Mouse (Mus musculus): ENCODE measurements around the gene Il19. TPM values are rescaled to one million over a fixed set of nuclear protein-coding genes. Genes with fewer than 3 reads are reported as not detected.

Il19 gene
- not detected in 2 replicates for polyA plus RNA-seq (2014; fragmentation: Nextera tagmentation; extraction: Ambion mirVana)

DNA sequence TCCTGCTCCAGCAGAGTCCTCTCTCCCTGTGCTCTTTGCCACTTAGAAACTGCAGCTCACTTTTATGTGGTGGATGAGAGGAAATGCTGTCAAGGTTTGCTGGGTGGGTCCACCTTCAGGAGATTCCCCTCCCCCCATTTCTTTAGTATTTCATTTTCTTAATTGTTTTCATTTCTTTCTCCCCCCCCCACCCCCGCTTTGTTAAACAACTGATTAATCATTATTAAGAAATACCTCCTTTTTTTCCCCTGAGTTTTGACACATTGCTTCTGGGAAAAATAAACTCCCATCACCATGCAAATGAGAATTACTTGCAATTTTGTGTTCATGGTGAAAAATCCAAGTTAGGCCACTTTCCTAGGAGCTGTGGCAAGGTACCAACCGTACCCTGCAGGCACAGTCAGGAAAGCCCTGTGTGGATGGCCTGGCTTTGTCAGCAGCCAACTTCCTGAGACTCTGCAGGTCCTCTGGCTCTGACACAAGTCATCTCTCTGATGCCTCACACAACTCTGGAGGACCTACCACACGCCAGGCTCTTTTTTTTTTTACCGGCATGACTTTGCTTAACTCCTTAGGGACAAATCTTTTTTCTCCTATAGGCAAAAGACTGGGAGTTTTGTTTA, at the start of gene Il19:
Gene Il19, minus strand, starts transcription at position 51 of the 623 bp plus-strand sequence.
- Histone ChIP-seq H3K4me3 (ENCODE audit: low read depth, low read length) (no peak within 1 kb of the TSS), H3K4me2 (no peak within 1 kb of the TSS), H3K9ac (ENCODE audit: low read depth, low read length) (no peak within 1 kb of the TSS), H3K27ac (ENCODE audit: low read depth, low read length) (no peak within 1 kb of the TSS), H3K27me3 (ENCODE audit: control insufficient read depth, insufficient read depth, low read length) (no peaks in the 10 kb centered on the region), H3K36me3 (ENCODE audit: control insufficient read depth, insufficient read depth, low read length) (no peaks in the 10 kb centered on the region), H3K4me1 (ENCODE audit: control insufficient read depth, insufficient read depth, low read length) (no peaks in the 10 kb centered on the region), H3K9me3 (replicated peaks; ENCODE audit: control insufficient read depth, low read length) (no peaks in the 10 kb centered on the region)
- ATAC-seq (replicated peaks; ENCODE audit: insufficient number of reproducible peaks, low FRiP score, low TSS enrichment) = no peak
- 38% methylated on average over 4 of the region's 4 CpGs for WGBS (ENCODE audit: insufficient replicate concordance)

DNA sequence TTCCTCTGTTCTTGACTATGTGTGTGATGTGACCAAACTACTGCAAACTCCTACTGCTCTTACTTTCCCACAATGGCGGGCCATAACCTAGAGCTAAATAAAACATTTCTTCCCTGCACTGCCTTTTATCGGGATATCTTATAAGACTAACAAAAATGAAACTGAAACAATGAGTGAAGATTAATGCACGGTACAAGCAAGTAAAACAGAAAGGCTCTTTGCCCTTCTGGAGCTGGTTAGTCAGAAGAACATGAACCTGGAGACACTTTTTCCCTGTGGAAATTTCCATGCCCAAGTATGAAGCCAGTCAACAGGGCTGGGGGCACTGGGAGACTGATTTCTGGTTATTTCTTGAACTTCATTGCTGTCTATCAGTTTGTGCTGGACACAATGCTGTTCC, 49.4 kb upstream of the Il19 start:
- no peak overlapping the region for H3K27ac ChIP-seq (ENCODE audit: low read depth, low read length)
- no peak overlapping the region for H3K4me2 ChIP-seq
- no peak overlapping the region for H3K9ac ChIP-seq (ENCODE audit: low read depth, low read length)
- no peaks in the 10 kb centered on the region for H3K9me3 ChIP-seq (replicated peaks; ENCODE audit: control insufficient read depth, low read length)
- H3K27me3 ChIP-seq (ENCODE audit: control insufficient read depth, insufficient read depth, low read length) = no peaks in the 10 kb centered on the region
- H3K36me3 ChIP-seq (ENCODE audit: control insufficient read depth, insufficient read depth, low read length) = no peaks in the 10 kb centered on the region
- no peak overlapping the region for H3K4me3 ChIP-seq (ENCODE audit: low read depth, low read length)
- WGBS (ENCODE audit: insufficient replicate concordance) = 76% methylated on average over 3 of the region's 3 CpGs
- ATAC-seq (replicated peaks; ENCODE audit: insufficient number of reproducible peaks, low FRiP score, low TSS enrichment) = no peak
- H3K4me1 ChIP-seq (ENCODE audit: control insufficient read depth, insufficient read depth, low read length) = no peaks in the 10 kb centered on the region

DNA sequence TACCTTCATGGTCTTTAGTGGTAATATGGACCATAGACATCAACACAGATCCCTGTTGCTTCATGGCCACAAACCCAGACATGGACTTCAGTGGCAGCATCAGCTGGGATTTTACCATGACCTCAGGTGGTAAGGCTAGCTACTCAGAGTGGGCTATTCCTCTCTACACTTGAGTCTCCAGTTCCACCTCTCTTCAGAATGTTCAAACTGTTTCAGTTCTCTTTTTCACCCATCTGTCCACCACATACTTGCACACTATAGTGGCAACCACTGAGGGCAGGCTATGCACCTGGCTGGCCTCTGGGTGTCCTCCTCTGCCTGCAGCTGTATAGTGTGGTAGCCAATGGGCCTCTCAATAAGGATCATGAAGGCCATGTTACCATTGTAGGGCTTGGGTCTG, 47.5 kb upstream of the Il19 start:
- no peak overlapping the region for H3K4me2 ChIP-seq
- no peak overlapping the region for H3K27ac ChIP-seq (ENCODE audit: low read depth, low read length)
- no peaks in the 10 kb centered on the region for H3K4me1 ChIP-seq (ENCODE audit: control insufficient read depth, insufficient read depth, low read length)
- no peak overlapping the region for H3K4me3 ChIP-seq (ENCODE audit: low read depth, low read length)
- no peak overlapping the region for H3K9ac ChIP-seq (ENCODE audit: low read depth, low read length)
- no peaks in the 10 kb centered on the region for H3K27me3 ChIP-seq (ENCODE audit: control insufficient read depth, insufficient read depth, low read length)
- ATAC-seq (replicated peaks; ENCODE audit: insufficient number of reproducible peaks, low FRiP score, low TSS enrichment) = no peak
- no peaks in the 10 kb centered on the region for H3K9me3 ChIP-seq (replicated peaks; ENCODE audit: control insufficient read depth, low read length)
- H3K36me3 ChIP-seq (ENCODE audit: control insufficient read depth, insufficient read depth, low read length) = no peaks in the 10 kb centered on the region

DNA sequence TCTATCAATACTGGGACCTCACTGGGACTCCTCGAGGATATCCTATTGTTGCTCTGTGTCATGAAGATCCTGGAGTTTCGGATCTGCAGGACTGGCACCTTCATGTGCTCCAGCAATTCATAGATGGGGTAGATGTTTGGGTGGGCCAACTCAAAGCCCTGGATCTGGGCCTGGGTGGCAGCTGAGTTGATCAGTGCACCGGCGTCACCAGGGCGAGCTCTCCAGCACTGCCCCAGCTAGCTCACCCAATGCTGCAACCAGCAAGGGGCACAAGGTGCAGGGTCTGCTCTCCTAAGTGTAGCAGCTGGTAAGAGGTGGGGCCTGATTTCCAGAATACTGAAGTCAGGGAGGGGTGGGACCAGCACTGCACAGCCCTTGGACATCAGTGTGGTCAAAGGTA, 47.1 kb upstream of the Il19 start:
- no peaks in the 10 kb centered on the region for H3K36me3 ChIP-seq (ENCODE audit: control insufficient read depth, insufficient read depth, low read length)
- H3K4me2 ChIP-seq = no peak overlapping the region
- H3K9me3 ChIP-seq (replicated peaks; ENCODE audit: control insufficient read depth, low read length) = no peaks in the 10 kb centered on the region
- H3K4me3 ChIP-seq (ENCODE audit: low read depth, low read length) = no peak overlapping the region
- H3K4me1 ChIP-seq (ENCODE audit: control insufficient read depth, insufficient read depth, low read length) = no peaks in the 10 kb centered on the region
- H3K27me3 ChIP-seq (ENCODE audit: control insufficient read depth, insufficient read depth, low read length) = no peaks in the 10 kb centered on the region
- H3K27ac ChIP-seq (ENCODE audit: low read depth, low read length) = no peak overlapping the region
- ATAC-seq (replicated peaks; ENCODE audit: insufficient number of reproducible peaks, low FRiP score, low TSS enrichment) = no peak
- WGBS (ENCODE audit: insufficient replicate concordance) = 73% methylated on average over 5 of the region's 5 CpGs
- H3K9ac ChIP-seq (ENCODE audit: low read depth, low read length) = no peak overlapping the region

DNA sequence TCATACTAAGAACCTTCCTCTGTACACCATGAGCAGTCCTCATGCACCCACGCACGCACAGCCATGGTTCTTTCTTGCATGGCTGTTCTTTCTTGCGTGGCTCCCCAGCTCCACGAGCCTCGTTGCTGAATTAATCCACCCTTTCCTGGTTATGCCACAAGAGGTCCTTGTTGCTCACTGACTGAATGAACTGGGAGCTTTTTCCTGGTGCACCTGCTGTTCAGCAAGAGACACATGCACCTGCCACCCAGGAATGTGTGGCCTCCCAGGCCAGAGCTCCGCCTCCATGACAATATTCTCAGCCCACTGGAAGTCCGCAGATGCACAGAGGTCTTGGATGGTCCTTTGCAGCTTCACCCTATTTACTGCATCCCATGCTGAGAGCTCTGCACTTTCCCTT, 44.5 kb upstream of the Il19 start:
- no peaks in the 10 kb centered on the region for H3K27me3 ChIP-seq (ENCODE audit: control insufficient read depth, insufficient read depth, low read length)
- no peak overlapping the region for H3K4me3 ChIP-seq (ENCODE audit: low read depth, low read length)
- ATAC-seq (replicated peaks; ENCODE audit: insufficient number of reproducible peaks, low FRiP score, low TSS enrichment) = no peak
- WGBS (ENCODE audit: insufficient replicate concordance) = 59% methylated on average over 7 of the region's 7 CpGs
- H3K9me3 ChIP-seq (replicated peaks; ENCODE audit: control insufficient read depth, low read length) = no peaks in the 10 kb centered on the region
- no peaks in the 10 kb centered on the region for H3K36me3 ChIP-seq (ENCODE audit: control insufficient read depth, insufficient read depth, low read length)
- H3K4me2 ChIP-seq = no peak overlapping the region
- no peaks in the 10 kb centered on the region for H3K4me1 ChIP-seq (ENCODE audit: control insufficient read depth, insufficient read depth, low read length)
- H3K9ac ChIP-seq (ENCODE audit: low read depth, low read length) = no peak overlapping the region
- H3K27ac ChIP-seq (ENCODE audit: low read depth, low read length) = no peak overlapping the region

DNA sequence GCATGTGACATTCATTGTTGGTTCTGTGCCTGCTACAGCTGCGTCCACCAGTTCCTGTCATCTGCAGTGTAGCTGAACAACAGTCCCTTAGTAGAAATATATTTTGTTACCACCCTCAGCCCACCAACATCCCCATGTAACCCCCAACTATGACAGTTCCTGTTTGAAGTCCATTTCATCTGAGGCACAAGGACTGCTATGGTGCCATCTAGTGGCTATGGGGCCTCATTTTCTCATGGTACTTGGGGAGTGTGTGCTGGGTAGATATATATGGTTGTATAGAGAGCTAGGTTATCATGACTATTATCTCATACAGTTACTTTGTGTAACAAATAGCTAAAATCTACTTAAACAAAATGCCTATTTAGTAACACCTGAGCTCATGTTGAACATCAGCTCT, 39.5 kb upstream of the Il19 start:
- Histone ChIP-seq H3K27me3 (ENCODE audit: control insufficient read depth, insufficient read depth, low read length) (no peaks in the 10 kb centered on the region), H3K4me1 (ENCODE audit: control insufficient read depth, insufficient read depth, low read length) (no peaks in the 10 kb centered on the region), H3K36me3 (ENCODE audit: control insufficient read depth, insufficient read depth, low read length) (no peaks in the 10 kb centered on the region), H3K9ac (ENCODE audit: low read depth, low read length) (no peak overlapping the region), H3K4me3 (ENCODE audit: low read depth, low read length) (no peak overlapping the region), H3K27ac (ENCODE audit: low read depth, low read length) (no peak overlapping the region), H3K4me2 (no peak overlapping the region), H3K9me3 (replicated peaks; ENCODE audit: control insufficient read depth, low read length) (no peaks in the 10 kb centered on the region)
- no peak for ATAC-seq (replicated peaks; ENCODE audit: insufficient number of reproducible peaks, low FRiP score, low TSS enrichment)
- WGBS (ENCODE audit: insufficient replicate concordance) = 57% methylated on average over 1 of the region's 1 CpGs

DNA sequence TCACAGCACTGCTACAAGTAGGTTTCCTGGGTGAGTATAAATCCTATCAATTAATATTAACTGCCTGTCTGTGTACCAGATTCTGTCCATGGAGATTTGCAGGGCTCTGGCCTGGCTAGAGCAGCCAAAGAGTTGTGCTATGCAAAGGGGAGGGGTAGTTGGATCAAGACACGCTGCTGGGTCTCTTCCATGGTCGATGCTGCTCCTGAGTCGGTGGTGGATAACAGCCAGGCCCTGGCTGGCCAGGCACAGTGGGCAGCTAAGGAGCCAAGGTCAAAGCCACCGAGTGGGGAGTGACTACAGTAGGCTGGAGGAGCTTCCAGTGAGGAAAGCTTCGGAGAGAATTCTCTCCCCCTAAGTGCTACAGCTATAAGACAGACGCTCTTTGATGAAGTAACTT, 24.0 kb upstream of the Il19 start:
- WGBS (ENCODE audit: insufficient replicate concordance) = 74% methylated on average over 6 of the region's 6 CpGs
- H3K27me3 ChIP-seq (ENCODE audit: control insufficient read depth, insufficient read depth, low read length) = no peaks in the 10 kb centered on the region
- no peak overlapping the region for H3K27ac ChIP-seq (ENCODE audit: low read depth, low read length)
- H3K4me1 ChIP-seq (ENCODE audit: control insufficient read depth, insufficient read depth, low read length) = no peaks in the 10 kb centered on the region
- no peak overlapping the region for H3K4me2 ChIP-seq
- no peak for ATAC-seq (replicated peaks; ENCODE audit: insufficient number of reproducible peaks, low FRiP score, low TSS enrichment)
- no peak overlapping the region for H3K4me3 ChIP-seq (ENCODE audit: low read depth, low read length)
- no peaks in the 10 kb centered on the region for H3K36me3 ChIP-seq (ENCODE audit: control insufficient read depth, insufficient read depth, low read length)
- no peak overlapping the region for H3K9ac ChIP-seq (ENCODE audit: low read depth, low read length)
- no peaks in the 10 kb centered on the region for H3K9me3 ChIP-seq (replicated peaks; ENCODE audit: control insufficient read depth, low read length)

DNA sequence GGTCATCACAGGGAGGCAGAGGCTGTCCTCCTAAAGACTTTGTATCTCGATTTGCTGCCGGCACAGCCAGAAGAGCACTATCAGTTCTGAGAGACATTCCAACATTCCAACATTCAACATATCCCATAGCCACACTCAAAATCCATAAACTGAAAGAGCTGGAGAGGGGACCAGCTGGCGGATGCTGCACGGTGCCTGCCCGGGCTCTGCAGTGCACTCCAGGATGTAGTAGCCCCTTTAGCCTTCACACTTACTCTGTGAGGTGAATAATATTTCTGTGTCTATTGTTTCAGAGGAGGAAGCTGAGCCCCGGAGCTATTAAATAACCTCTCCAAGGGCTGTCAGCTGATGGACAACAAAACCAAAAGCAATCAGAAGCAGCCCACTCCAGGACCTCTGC, 7.0 kb upstream of the Il19 start:
- ATAC-seq (replicated peaks; ENCODE audit: insufficient number of reproducible peaks, low FRiP score, low TSS enrichment) = no peak
- Histone ChIP-seq H3K9ac (ENCODE audit: low read depth, low read length) (no peak overlapping the region), H3K36me3 (ENCODE audit: control insufficient read depth, insufficient read depth, low read length) (no peaks in the 10 kb centered on the region), H3K27me3 (ENCODE audit: control insufficient read depth, insufficient read depth, low read length) (no peaks in the 10 kb centered on the region), H3K27ac (ENCODE audit: low read depth, low read length) (no peak overlapping the region), H3K4me2 (no peak overlapping the region), H3K9me3 (replicated peaks; ENCODE audit: control insufficient read depth, low read length) (no peaks in the 10 kb centered on the region), H3K4me3 (ENCODE audit: low read depth, low read length) (no peak overlapping the region), H3K4me1 (ENCODE audit: control insufficient read depth, insufficient read depth, low read length) (peaks cover 4% of the 10 kb centered on the region; the same call in 1 of the 2 replicates)
- WGBS (ENCODE audit: insufficient replicate concordance) = 32% methylated on average over 6 of the region's 6 CpGs

DNA sequence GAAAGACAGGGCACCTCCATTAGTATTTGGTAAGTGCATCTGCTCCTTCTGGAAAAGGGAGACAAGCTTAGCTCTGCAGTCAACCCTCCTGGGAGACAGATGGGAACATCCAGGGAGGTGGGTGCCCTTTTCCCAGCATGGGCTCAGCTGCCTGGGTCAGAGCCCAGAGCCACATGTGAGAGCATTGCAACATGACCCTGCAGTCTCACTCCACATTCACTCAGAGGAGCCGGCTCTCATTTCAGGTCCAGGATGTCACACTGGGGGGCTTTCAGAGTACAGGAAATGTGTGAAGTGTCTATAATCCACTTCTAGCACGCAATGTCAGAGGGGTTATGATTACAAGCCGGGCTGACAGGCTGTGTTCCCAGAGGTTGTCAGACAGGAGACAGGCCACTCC, 1.9 kb upstream of the Il19 start:
- ATAC-seq (replicated peaks; ENCODE audit: insufficient number of reproducible peaks, low FRiP score, low TSS enrichment) = no peak
- no peaks in the 10 kb centered on the region for H3K9me3 ChIP-seq (replicated peaks; ENCODE audit: control insufficient read depth, low read length)

More for the DNA sequence above, 1.9 kb upstream of the Il19 start:
- Histone ChIP-seq H3K27me3 (ENCODE audit: control insufficient read depth, insufficient read depth, low read length) (no peaks in the 10 kb centered on the region), H3K4me3 (ENCODE audit: low read depth, low read length) (no peak overlapping the region), H3K9ac (ENCODE audit: low read depth, low read length) (no peak overlapping the region), H3K36me3 (ENCODE audit: control insufficient read depth, insufficient read depth, low read length) (no peaks in the 10 kb centered on the region), H3K27ac (ENCODE audit: low read depth, low read length) (no peak overlapping the region), H3K4me1 (ENCODE audit: control insufficient read depth, insufficient read depth, low read length) (peaks cover under 1% of the 10 kb centered on the region; the same call in 1 of the 2 replicates), H3K4me2 (no peak overlapping the region)
- 24% methylated on average over 3 of the region's 3 CpGs for WGBS (ENCODE audit: insufficient replicate concordance)
